Mouse (Mus musculus) brain, embryonic 14.5 days (tissue): ENCODE data around the gene Olfr346. TPM values are rescaled to one million over a fixed set of nuclear protein-coding genes. Genes with fewer than 3 reads are reported as not detected.

Experiments
- DNase-seq: peaks from one replicate; pipeline ENCODE4 v3.0.0-alpha.2; 2011; ENCODE audit warnings: low read depth
- CTCF ChIP-seq: fragments of 200-500 bp; IDR thresholded peaks from 2 replicates; pipeline ENCODE4 v1.5.1; 2012; ENCODE audit warnings: inconsistent platforms, mild to moderate bottlenecking, moderate library complexity, borderline replicate concordance; ENCODE audit not compliant: insufficient read depth, insufficient read length; ENCODE audit errors: extremely low read depth
- POLR2A ChIP-seq: fragments of 200-500 bp; IDR thresholded peaks from 2 replicates; pipeline ENCODE4 v1.6.1; 2012; ENCODE audit warnings: mild to moderate bottlenecking, inconsistent platforms, borderline replicate concordance; ENCODE audit not compliant: poor library complexity, insufficient read depth, insufficient read length, severe bottlenecking; ENCODE audit errors: extremely low read depth
- polyA plus RNA-seq: library from polyadenylated mRNA; depleted of rRNA; stranded (reverse); fragments of >200 nt; gene quantifications from 2 replicates; pipeline ENCODE4 v1.2.3, GENCODE M21; 2012; rRNA removed

The Olfr346 gene
- polyA plus RNA-seq = not detected in 2 replicates

GRCm38 (mm10) chr2:36685488-36685887 is at the start of gene Olfr346:
Olfr346 (plus strand) TSS chr2:36685788.
- no peak for TF ChIP-seq POLR2A
- no peak for TF ChIP-seq CTCF
- DNase-seq = no peak

- no peak for DNase-seq
- no peak for TF ChIP-seq CTCF
- TF ChIP-seq POLR2A = no peak
These were observed 45.8 kb upstream of the Olfr346 start, which contains the start of gene Olfr345 for GRCm38 (mm10) chr2:36639741-36640140. Olfr345 (plus strand) TSS chr2:36640041.

DNA sequence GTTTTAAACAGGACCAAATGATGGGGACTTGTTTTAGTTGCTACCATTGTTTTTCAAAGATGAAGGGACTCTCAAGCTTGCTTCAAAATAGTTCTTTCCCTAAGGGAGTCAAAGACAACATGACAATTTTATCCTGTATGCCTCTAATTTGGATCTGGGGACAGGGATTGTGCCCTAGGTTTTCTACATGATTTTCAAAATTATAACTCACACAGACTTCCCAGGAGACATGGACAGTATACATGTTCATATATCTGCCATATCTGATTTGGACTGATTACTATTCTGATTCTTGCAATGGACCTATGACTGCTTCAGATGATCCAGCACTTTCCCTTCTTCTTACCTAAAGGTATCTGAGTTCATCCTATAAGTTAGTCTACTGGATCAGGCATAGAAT is 46.0 kb downstream of the Olfr346 start, which contains the start of gene Olfr347:
Gene Olfr347 (plus strand): TSS at position 301 of the 400 bp plus-strand sequence.
- TF ChIP-seq POLR2A (no peak), CTCF (no peak)
- no peak for DNase-seq

- no peak for TF ChIP-seq POLR2A
- no peak for TF ChIP-seq CTCF
- DNase-seq = no peak
These were observed 50.6 kb downstream of the Olfr346 start for GRCm38 (mm10) chr2:36736226-36736625.

Other genes starting within 250 kb of the Olfr346 start
- not detected in 2 replicates for gene Olfr340, start 233.2 kb upstream of the Olfr346 start, polyA plus RNA-seq
- not detected in 2 replicates for gene Olfr341, start 203.3 kb upstream of the Olfr346 start, polyA plus RNA-seq
- not detected in 2 replicates for gene Olfr342, start 160.8 kb upstream of the Olfr346 start, polyA plus RNA-seq
- gene Olfr344, start 119.1 kb upstream of the Olfr346 start, polyA plus RNA-seq = not detected in 2 replicates
- gene Olfr345, start 45.7 kb upstream of the Olfr346 start, polyA plus RNA-seq = not detected in 2 replicates
- not detected in 2 replicates for gene Olfr347, start 46.1 kb downstream of the Olfr346 start, polyA plus RNA-seq
- not detected in 2 replicates for gene Olfr348, start 98.5 kb downstream of the Olfr346 start, polyA plus RNA-seq
- gene Olfr50, start 104.8 kb downstream of the Olfr346 start, polyA plus RNA-seq = not detected in 2 replicates
- gene Olfr3, start 131.2 kb downstream of the Olfr346 start, polyA plus RNA-seq = not detected in 2 replicates
- not detected in 2 replicates for gene Olfr350, start 160.5 kb downstream of the Olfr346 start, polyA plus RNA-seq
- not detected in 2 replicates for gene Olfr351, start 176.9 kb downstream of the Olfr346 start, polyA plus RNA-seq
- gene Olfr352, start 182.7 kb downstream of the Olfr346 start, polyA plus RNA-seq = not detected in 2 replicates
- gene Olfr353, start 207.1 kb downstream of the Olfr346 start, polyA plus RNA-seq = not detected in 2 replicates
- gene Olfr354, start 219.9 kb downstream of the Olfr346 start, polyA plus RNA-seq = not detected in 2 replicates
- not detected in 2 replicates for gene Olfr355, start 243.1 kb downstream of the Olfr346 start, polyA plus RNA-seq